Mouse (Mus musculus) erythroblast, embryonic 14.5 days (primary cell): ENCODE measurements around the gene Cwc15. TPM values are rescaled to one million over a fixed set of nuclear protein-coding genes. Genes with fewer than 3 reads are reported as not detected.

Source experiments
- H3K27me3 ChIP-seq: 2 replicates; pipeline ENCODE4 v1.6.1; 2012; ENCODE audit warnings: inconsistent platforms; ENCODE audit not compliant: control insufficient read depth
- H3K36me3 ChIP-seq: 2 replicates; pipeline ENCODE4 v1.6.1; 2012; ENCODE audit warnings: mild to moderate bottlenecking, inconsistent platforms; ENCODE audit not compliant: control insufficient read depth
- H3K4me1 ChIP-seq: 2 replicates; pipeline ENCODE4 v1.6.1; 2012; ENCODE audit warnings: inconsistent platforms; ENCODE audit not compliant: control insufficient read depth
- H3K4me3 ChIP-seq: replicated peaks from 2 replicates; pipeline ENCODE3; 2012; ENCODE audit warnings: moderate library complexity, mild to moderate bottlenecking, inconsistent platforms
- H3K9me3 ChIP-seq: 2 replicates; pipeline ENCODE4 v1.6.1; 2012; ENCODE audit warnings: low read length, inconsistent platforms, mixed read lengths; ENCODE audit not compliant: control insufficient read depth
- GATA1 ChIP-seq: IDR thresholded peaks from 2 replicates; pipeline ENCODE4 v1.6.1; 2012; ENCODE audit warnings: low read length, inconsistent platforms, mixed read lengths
- TAL1 ChIP-seq: IDR thresholded peaks from 3 replicates; pipeline ENCODE4 v1.6.1; 2012; ENCODE audit warnings: low read length, inconsistent platforms, mixed read lengths
- polyA plus RNA-seq: library from polyadenylated mRNA; stranded (reverse); fragments of >175 nt; gene quantifications from 2 replicates; pipeline ENCODE4 v1.2.3, GENCODE M21; 2012

Cwc15 gene
- polyA plus RNA-seq, 1 experiment: 2.1 TPM

DNA sequence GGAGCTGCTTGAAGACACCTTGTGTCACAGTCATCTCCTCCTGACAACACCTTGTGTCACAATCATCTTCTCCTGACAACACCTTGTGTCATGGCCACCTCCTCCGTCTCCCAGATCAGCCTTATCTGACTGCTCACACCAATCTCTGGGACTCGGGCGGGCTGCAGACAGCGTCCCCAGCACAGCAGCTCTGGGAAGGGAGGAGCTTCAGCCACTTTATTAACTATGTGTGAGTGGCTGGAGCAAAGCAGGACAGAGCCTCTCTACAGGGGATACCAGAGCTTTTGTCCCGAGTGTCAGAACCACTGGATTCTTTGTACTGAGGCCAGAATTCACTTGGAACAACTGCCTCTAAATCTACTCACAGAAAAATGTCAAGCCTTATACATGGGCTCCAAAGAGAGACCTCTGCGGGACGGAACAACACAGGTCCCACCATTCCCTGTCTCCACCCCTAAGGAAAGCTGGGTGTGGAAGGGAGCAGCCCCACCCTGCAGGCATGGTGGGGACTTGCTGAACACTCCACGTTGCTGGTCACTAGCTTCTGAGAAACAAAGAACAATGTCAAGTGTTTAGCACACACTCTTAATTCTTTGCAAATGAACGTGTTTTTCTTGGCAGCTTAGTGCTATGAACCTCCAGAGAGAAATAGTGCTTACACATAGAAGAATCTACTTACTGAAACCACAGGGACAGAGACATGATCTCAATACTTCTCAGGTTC lies 43.8 kb downstream of the Cwc15 start:
- TF ChIP-seq TAL1: no peak
- TF ChIP-seq GATA1: no peak
- no peak overlapping the region for H3K4me3 ChIP-seq

DNA sequence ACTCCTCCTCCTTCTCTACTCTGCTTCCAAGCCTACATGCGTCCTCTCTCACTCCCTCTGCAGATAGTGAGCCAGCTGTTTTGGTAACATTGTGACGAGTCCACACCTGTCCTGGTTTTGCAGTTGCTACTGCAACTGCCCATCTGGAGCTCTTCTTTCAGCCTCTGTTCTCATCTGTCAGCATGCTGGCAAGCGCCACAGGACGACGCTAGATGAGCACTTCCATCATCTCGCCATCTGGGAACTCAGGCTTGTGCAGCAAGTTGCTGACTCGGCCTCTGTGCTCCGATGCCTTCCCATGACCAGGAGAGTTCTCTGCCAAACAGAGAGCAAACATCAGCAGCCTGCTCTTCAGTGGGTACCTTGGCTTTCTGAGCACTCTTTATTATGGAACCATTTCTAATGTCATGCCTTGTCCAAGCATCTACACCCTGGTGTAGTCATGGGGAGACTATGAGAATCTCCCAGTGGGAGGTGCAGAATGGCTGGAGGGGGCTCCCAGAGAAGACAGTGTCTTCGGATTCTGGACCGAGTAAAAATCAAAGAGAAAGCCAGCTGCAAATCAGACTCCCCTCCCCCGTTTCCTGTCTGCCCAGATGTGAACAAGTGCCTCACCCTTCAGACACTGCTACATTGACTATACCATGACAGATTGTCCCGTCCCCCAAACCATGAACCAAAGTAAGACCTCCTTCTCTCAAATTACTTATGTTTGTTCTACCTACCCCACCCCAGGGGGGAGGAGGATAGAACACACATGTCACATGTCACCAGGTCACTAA lies 47.4 kb downstream of the Cwc15 start:
- no peaks in the 10 kb centered on the region for H3K9me3 ChIP-seq
- H3K4me3 ChIP-seq: no peak overlapping the region
- no peaks in the 10 kb centered on the region for H3K27me3 ChIP-seq
- TF ChIP-seq TAL1: no peak
- no peak for TF ChIP-seq GATA1
- peaks cover 4% of the 10 kb centered on the region; the same call in 1 of the 2 replicates for H3K36me3 ChIP-seq
- H3K4me1 ChIP-seq: no peaks in the 10 kb centered on the region

More for the DNA sequence above, 43.8 kb downstream of the Cwc15 start:
- Histone ChIP-seq H3K36me3 (peaks cover 4% of the 10 kb centered on the region; the same call in 1 of the 2 replicates), H3K4me1 (no peaks in the 10 kb centered on the region), H3K27me3 (no peaks in the 10 kb centered on the region), H3K9me3 (no peaks in the 10 kb centered on the region)

GRCm38 (mm10) chr9:14548366-14548761 lies 47.9 kb downstream of the Cwc15 start:
- Histone ChIP-seq H3K4me3 (no peak overlapping the region), H3K4me1 (no peaks in the 10 kb centered on the region), H3K36me3 (peaks cover 4% of the 10 kb centered on the region; the same call in 1 of the 2 replicates), H3K27me3 (no peaks in the 10 kb centered on the region), H3K9me3 (no peaks in the 10 kb centered on the region)
- no peak for TF ChIP-seq GATA1
- no peak for TF ChIP-seq TAL1

DNA sequence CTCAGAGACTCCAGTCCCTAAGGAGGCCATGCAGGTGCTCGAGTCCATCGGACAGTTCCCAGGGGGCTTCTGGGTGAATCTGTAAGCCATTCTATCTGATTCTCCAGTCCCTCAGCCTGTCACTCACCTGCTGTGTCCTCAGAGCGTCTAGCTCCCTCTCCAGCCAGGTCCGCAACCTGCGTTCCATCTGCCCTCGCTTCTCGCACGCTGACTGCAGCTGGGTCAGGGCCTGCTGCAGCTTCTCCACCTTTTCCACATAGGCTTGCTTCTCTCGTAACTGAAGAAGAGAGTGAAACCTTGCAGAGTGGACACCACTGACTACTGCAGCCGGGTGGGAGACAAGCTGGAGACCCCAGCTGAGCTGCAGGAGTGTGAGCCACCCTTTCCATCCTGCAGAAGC lies 57.9 kb downstream of the Cwc15 start:
- H3K27me3 ChIP-seq: no peaks in the 10 kb centered on the region
- no peak overlapping the region for H3K4me3 ChIP-seq
- TF ChIP-seq TAL1 (no peak), GATA1 (no peak)
- H3K4me1 ChIP-seq: no peaks in the 10 kb centered on the region; the same call in 1 of the 2 replicates
- H3K36me3 ChIP-seq: no peaks in the 10 kb centered on the region; the same call in 1 of the 2 replicates
- H3K9me3 ChIP-seq: no peaks in the 10 kb centered on the region

- Histone ChIP-seq H3K4me1 (no peaks in the 10 kb centered on the region; the same call in 1 of the 2 replicates), H3K9me3 (no peaks in the 10 kb centered on the region), H3K36me3 (no peaks in the 10 kb centered on the region; the same call in 1 of the 2 replicates), H3K27me3 (no peaks in the 10 kb centered on the region), H3K4me3 (no peak overlapping the region)
- no peak for TF ChIP-seq TAL1
- no peak for TF ChIP-seq GATA1
These were observed 59.0 kb downstream of the Cwc15 start for GRCm38 (mm10) chr9:14559430-14559829.

DNA sequence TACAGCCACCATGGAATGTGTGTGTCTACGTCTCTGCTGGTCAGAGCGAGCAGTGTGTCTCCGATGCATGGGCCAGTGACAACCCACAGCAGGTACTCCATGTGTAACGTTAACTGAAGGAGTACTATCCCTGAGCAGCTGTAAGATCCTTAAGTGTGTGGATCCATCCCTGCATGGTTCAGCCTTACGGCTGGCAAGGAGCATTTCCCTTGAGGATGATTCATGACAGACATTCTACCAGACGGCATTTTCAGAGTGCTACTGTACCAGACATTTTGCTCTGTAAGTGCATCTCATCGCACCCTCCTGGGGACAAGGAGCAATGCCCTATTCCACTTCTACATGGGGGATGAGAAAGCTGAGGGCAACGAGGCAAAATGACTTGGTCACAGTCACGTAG lies 59.6 kb downstream of the Cwc15 start:
- Histone ChIP-seq H3K27me3 (no peaks in the 10 kb centered on the region), H3K9me3 (no peaks in the 10 kb centered on the region), H3K36me3 (no peaks in the 10 kb centered on the region; the same call in 1 of the 2 replicates), H3K4me3 (no peak overlapping the region), H3K4me1 (no peaks in the 10 kb centered on the region; the same call in 1 of the 2 replicates)
- TF ChIP-seq TAL1 (no peak), GATA1 (no peak)

Other genes with a start within 250 kb of the Cwc15 start
- 0.02 TPM in 1 of 2 replicates, not detected in the other for gene Sesn3, start 225.6 kb upstream of the Cwc15 start, polyA plus RNA-seq
- gene Endod1, start 119.1 kb upstream of the Cwc15 start, polyA plus RNA-seq: 14.9 TPM in 2 replicates
- gene Kdm4d, start 135 bp upstream of the Cwc15 start, polyA plus RNA-seq: not detected in 2 replicates
- gene Amotl1, start 144.4 kb downstream of the Cwc15 start, polyA plus RNA-seq: 0.03 and 0.11 TPM in 2 replicates
- not detected in 2 replicates for gene Piwil4, start 240.1 kb downstream of the Cwc15 start, polyA plus RNA-seq